Mouse (Mus musculus) spleen, adult 18-20 months (tissue): Measurements from ENCODE around the gene Erc2.

Experiments
- DNase-seq, 2 experiments: peaks; one replicate each; pipeline ENCODE4 v3.0.0; 2022; ENCODE audit warnings: mixed read lengths in 2 of 2

Gene Erc2

DNA sequence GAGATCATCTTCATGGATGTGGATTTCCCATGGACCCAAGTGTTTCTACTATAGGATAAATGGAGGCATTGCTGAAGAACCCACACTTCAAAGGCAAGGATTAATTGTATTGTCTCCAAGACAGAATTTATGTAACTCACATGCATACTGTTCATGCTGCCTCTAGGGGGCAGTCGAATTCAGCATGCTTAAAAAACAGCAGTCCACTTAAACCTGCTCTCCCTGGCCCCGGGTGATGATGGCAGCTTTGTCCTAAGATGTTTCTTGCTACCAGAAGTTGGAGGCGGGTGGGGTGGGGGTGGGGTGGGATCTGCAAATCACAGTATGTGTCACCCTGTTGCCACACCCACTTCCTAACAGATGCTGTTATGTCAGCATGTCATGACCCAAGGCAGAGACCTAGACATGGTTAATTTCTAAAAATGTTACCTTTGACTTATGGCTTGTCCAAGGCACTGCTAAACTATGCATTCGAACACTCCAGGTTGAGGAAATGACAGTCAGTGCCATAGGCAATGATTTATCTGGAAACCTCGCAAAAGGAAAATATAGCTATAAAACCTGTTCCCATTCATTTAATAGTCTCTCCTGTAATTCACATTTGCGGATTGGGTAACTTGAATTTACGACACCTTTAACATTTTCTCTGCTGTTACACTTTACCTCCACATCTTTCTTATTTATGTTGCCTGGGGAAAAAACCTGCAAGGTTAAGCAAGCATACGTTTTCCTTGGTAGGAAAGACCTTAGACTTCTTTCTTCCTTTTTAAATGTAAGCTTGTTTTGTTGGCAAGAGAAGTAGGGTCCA, 467.6 kb downstream of the Erc2 start:
- DNase-seq: no peak

DNA sequence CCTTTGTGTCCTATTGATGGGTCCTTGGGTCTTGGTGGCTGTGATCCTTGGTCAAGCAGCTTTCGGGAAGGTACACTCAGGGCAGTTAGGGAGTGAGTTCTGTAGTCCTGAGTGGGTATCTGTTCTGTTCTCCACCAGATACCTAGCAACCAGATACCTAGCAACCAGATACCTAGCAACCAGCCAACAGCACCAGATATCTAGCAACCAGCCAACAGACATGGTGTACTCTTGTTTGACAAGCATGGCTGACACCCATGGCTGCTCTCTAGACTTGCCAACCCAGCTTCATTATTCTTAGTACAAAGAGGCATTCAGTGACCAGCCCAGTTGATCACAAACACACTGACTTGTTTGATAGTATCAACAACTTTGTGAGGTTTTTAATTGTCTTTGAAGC, 469.1 kb downstream of the Erc2 start:
- DNase-seq: no peak

DNA sequence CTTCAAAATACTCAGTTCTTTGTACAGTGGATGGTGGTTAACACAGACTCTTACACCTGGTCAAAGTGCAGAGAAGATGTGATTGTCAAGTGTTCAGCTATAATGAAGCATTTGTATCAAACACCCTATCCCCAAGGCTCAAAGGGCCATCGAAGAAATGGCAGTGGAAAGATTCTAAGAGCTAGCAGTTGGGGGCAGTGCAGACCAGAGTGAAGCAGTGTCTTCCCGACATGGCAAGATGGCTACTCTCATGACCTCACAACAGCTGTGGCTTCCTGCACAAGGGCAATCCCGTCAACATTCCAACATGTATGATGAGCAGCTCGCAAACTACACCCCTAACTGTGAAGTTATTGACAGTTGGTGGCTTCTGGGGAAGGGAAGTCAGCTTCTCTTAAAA, 471.0 kb downstream of the Erc2 start:
- no peak for DNase-seq

DNA sequence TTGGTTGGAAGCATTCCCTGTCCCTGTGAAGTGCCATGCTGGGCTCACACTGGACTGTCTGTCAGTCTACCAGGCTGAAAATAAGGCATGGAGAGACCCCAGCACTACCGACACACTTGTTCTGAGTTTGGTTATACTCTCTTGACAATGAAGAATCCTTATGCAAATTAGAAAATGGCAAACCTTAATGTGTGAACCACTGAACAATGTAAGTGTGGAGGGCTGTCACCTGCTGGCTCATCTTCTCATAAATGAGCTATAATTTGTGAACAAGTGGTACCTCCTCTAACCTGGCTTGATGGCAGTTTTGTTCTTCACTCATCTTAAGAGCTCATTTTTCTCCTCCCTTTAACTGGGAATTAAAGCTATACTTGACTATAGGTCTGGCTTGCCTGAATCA, 471.7 kb downstream of the Erc2 start:
- no peak for DNase-seq

DNA sequence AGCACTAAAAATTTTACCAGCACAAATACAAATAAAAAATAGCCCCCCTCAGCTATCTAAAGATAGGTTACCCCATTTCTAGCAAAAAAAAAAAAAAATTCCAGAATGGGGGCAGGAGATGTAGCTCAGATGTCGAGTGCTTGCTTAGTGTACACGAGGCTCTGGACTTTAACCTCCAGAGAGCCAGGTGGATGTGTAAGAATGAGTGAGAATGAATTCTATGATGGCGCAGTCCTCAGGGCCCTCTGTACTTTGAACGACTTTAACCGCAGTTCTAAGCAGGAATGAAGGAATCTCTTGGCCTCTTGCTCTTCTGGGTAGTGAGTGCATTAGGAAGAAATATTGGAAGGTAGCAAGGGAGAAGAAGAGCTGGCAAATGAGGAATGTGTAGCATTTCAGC, 476.9 kb downstream of the Erc2 start:
- DNase-seq: no peak

DNA sequence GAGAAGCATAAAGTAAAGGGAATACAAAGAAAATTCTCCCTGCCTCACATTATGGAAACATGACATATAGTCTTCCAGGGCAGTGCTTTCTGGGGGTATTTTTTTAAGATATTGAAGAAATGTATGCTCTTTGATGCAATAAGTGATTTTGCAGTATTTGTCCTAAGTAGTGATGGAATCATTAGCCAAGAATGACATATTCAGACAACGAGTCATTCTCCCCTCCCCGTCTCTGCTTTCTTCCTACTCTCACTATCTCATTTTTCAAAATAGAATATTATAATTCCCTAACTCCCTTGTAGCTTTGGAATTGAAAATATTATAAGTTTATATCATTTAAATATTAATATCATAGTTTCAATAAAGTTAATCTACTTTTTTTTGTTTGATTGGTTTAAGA, 490.9 kb downstream of the Erc2 start:
- DNase-seq: no peak

DNA sequence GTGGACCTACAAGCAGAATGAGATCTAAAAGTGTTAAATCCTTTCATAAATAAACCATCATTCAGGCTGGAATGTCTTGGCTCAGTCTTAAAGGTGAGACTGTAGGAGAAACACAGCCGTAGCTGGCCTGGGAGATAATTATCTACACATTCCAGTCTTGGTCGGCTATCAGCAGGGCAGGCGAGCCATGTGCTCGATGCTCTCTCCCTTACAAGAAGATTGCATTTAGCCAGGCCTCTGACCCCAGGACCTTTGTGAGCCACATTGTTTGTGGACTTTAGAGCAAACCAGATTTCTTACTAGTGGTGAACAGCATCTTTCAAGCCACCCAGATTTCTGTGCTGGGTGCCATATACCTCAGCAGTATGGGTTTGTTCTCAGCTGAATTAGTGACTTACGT, 498.6 kb downstream of the Erc2 start:
- DNase-seq: no peak

DNA sequence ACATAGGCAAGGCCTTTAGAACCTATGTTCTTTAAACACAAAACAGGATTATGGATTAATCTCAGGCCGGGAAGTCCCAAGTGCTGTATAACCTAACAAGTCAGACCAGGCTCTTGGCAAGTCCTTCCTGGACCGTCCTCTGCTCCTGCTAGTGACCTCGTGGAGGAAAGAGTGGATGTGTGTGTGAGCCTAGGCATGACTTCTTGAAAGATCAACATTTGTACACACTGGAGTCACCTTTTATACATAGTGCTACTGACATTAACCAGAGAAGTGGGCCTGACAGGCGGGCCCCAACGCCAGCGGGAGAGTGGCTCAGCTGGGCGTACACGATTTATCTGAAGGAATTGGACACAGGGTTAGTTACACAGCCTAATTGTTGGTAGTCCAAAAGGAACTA, 504.6 kb downstream of the Erc2 start:
- DNase-seq: no peak

DNA sequence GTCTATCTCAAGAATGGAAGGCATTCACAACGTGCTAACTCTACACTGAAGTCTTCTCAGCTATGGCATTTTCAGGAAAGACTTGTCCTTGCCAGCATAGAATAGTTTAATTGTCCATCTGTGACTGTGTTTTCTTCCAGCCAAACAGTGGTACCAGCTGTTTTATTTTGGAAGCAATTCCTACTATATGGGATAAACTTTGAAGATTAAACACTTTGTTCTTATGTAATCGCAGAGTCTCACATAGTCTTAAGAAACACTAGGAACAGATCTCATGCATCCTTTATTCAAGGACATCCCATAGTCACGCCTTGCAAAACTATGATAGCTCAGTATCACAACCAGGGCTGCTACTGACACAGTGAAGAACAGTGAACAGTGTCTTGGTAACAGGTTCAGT, 506.8 kb downstream of the Erc2 start:
- DNase-seq: no peak

DNA sequence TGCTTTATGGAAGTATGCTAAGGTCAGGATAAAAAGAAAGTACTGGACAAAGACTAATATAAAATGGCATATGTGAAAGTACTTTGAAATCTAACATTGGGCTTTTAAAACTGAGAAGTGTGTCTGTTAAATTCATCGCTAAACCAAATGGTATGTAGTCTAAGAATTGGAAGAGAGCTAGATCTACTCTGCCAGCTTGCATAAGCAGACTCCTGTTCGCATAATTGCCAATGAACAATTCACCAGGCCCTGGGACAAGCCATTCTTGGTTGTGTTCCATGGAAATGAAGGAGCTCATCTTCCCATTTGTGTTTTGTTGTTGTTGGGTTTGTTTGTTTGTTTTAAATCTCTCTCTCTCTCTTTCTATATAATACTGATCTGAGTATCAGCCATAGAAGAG, 521.8 kb downstream of the Erc2 start:
- DNase-seq: no peak

DNA sequence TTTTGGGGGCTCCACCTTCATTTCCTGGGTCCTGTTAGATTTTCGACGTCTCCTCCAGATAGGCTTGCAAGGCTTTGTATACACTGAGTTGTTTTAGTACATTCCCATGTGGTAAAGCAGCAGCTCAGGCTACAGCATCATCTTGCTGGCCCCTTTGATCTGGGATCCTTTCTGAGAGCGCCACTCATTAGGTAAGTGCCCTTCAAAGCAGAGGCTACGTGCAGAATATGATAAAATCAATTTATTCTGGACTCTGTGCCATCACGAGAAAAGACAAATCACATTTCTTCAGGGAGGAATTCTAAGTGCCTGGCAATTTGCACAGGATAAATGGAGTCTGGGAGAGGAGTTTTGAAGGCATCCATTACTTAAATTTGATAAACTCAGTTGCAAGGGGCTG, 525.0 kb downstream of the Erc2 start:
- no peak for DNase-seq

DNA sequence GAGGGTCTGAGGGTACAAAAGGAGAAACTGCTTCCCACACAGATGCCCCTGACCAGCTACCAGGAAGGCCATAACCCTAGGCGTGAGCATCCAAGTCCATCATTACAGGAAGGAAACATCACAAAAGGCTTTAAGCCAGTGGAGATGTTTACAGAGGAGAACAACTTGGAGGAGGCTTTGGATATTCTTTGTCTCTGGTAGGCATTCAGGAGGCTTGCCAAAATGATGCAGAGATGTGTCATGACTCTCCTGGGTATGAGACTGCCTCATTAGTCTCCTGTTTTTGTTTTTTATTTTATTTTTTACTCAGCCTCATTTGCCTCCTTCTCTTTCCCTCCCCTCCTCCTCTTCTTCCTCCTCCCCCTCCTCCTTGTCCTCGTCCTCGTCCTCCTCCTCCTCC, 528.7 kb downstream of the Erc2 start:
- DNase-seq: no peak

DNA sequence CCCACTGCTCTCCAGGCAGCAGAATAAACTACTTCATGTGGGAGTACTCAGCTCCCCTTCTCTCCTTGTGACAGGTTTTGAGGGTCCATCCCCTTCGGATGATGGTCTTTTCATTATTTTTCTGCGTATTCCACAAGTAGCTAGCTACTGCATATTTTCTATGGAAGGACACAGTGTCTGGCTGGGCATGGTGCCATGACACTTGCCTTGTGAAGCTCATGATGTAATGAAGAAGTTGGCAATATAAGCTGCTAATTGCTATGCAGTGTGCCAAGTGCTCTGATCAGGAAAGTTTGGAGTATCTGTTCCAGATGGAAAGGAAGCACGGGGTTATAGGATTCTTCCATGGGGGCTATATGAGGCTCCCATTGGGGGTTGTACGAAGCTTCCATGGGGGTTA, 533.5 kb downstream of the Erc2 start:
- DNase-seq: no peak

DNA sequence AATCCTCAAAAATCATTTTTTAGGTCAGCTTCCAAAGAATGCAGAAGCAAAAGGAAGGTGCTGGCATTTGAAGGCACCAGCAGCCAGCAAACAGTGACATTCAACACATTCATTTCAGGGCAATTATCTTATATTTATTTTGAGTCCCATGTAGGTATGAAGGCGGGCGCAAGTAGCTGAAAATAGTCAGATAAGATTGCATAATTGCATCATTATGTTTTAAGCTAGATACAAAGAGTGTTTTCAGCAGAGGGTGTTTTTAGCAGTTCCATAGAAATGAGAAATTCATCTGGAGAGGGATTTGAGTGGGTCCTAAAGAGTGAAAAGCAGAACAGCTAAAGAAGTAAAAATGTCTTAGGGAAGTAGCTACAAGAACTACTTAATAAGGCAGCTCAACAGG, 538.6 kb downstream of the Erc2 start:
- no peak for DNase-seq

DNA sequence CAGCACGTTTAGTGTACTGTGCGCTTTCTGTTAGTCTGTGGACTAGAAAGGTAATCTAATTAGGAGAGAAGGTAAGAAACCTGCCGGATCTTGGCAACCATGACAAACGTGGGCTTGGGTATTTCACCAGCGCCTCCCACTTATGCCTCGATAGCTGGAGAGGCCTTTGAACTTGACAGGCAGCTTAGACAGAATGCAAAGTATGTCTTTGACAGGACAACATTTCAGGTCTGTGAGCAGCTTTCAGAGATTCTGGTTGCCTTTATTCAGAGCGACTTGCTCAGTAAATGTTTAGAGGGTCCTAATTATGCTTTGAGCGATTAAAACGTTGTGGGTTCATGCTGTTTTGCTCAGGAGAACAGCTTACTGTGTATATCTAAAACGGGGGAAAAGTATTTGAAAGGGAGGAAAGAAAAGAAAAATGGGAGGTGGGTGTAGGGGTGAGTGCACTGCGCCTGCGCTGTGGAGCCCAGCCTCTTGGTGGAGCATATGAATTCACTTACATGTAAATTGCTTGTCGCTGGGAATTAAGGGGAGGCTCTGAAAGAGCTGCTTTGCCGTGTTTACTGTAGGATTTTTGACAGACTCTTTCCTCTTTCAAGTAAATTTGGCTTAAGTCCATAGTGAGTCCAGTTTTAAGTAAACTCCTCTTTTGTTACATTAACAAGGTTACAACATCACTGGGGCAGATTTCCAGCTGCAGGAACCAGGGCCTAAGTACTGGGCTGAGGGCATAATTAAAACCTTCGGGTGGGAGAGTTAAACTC, 542.6 kb downstream of the Erc2 start:
- DNase-seq: no peak

DNA sequence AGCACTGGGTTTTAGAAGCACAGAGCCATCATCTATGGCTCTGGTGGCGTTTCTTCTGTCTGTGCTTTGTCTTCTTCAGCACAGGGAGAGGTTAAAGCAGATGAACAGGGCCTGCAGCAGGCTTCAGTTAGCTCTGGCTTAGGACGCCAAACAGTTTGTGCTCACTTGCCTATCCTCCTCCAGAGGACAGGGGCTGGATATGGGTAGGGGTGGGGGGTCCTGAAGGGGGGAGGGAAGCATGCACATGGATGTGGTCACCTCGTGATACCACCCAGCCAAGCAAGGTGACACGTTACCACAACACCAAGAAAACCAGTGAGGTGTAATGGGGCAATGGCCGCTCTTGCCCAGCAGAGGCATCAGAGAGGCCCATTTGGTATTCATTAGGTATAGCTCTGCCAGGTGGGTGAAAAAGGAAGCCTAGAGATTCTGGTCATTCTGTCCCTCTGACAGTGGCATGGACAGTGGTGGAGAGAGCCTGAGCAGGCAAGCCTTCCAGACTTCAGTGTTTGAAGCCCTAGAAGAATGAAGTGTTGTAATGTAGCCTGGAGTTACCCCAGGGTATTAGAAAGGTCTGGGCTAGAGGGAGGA, 543.5 kb downstream of the Erc2 start:
- no peak for DNase-seq

DNA sequence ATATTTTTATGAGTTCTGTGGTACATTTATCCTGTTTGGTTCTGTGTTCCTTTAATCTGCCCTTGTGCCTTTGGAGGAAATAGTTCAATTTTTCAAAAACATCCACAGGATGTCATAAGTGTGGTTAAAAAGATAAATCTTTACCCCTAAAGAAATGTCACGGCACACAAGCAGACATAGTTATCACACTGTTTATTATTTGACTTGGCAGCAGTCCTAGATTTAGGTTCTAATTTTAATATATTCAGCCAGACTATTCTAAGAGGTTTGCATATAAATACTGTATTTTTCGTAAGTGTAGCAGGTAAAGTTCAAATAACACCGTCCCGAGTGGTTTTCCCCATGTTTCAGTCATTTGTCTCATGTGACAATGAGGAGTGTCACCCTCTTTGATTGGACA, 548.5 kb downstream of the Erc2 start:
- no peak for DNase-seq

DNA sequence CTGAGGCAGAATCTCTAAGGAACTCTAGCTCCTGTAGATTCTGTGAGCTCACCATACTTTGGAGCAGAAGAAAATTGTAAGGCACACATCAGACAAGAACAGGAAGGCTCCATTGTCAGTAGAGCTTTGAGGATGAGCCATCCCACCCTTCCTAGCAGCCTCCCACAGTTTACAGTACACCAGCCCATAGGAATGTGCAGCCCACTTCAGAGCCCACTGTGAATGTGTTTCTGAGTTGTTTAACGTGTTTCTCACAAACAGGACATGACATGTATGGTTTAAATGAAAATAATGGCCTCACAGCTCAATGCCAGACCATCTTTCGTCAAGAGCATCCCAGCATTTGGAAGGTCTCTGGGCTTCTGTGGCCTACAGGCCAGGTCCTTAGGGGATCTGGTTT, 549.1 kb downstream of the Erc2 start:
- DNase-seq: no peak

DNA sequence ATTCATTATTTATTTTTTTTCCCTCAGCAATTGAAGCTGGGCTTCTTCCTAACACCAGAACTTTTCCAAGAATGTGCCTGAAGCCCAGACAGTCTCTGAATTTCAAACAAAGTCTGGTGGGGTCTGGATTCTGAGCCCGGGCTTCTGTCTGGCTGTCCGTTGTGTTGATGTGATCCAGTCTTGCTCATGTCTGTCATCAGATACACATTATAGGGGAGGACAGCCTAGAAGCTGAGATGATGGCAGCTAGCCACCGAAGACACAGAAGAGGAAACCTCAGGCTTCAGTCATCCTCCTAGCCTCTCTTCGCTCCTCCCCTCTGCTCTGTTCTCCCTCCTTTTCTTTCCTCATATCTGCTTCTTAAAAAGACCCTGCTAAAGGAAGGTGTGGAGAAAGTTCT, 551.5 kb downstream of the Erc2 start:
- DNase-seq: no peak

DNA sequence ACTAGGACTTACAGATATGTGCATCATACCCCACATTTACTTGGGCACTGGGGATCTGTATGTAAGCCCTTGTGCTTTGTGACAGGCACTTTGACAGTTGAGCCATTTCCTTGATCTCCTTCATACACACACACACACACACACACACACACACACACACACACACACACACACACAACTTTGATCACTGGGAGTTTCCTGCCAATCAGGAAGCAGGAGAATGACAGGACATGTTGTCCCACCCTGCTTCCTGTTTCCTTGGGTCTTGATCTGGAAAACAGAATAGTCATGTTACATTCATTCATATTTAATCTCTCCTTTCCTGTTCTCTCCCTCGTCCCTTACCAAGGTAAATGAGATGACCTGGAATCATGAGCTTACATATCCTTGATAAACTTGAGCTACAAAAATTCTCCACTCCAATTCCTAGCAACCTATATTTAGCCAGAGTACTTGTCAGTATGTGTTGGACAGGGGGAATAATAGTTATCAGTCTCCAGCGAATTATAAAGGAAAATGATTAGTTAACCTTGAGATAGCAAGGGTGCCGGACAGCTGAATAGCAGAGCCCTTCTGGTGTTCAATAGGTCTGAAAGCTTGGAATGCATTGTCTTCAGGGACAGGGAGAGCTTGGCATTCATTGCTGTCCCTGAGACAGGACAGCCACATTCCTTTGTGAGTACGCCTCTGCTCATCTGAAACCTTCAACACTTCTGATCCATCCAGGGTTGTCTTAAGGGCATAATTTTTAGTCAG, 559.0 kb downstream of the Erc2 start:
- DNase-seq: no peak

DNA sequence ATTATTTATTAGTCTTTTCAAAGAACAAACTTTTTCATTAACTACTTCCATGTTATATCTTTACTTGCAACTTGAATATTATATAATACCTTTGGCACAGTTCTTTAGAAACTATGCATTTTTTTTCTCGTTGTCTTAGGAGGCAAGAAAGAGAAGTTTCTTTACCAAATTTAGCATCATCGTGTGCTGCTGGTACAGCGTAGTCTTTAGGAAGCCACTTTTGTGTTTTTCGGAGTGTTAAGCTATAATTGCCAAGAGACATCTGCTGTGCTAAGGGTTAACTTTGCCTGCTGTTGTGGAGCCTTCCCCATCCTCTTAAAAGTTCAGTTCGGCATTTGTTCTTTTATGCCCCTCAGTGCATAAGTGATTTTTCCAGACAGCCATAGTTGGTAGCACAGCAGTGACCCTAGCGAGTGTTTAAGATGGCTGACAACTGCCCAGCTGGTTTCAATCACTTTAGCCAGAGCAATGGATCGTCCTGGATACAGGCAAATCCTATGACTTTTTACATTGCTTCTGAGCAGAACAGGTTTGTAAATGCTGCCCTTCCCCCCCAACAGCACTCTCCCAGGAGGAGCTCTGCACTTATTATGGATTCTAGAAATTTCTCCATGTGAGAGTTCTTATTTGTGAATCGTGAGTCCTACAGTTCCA, 570.6 kb downstream of the Erc2 start:
- no peak for DNase-seq

DNA sequence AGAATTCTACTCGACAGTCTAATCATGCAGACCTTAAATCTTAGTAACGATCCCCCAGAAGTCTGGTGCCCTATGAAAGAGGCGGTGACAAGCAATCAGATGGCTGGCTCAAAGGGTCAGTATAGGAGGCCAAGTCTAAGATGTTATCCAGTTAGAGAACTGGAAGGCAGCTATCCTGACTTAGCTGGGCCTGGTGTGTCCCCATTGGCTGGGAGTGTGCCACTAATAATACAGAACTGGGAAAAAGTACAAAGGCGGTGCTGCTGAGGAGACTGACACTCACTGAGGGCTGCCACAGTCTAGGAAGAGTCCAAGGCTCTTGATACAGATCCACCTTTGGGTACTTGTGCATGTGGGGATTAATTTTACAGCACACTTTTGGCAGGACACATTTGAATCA, 581.6 kb downstream of the Erc2 start:
- no peak for DNase-seq

DNA sequence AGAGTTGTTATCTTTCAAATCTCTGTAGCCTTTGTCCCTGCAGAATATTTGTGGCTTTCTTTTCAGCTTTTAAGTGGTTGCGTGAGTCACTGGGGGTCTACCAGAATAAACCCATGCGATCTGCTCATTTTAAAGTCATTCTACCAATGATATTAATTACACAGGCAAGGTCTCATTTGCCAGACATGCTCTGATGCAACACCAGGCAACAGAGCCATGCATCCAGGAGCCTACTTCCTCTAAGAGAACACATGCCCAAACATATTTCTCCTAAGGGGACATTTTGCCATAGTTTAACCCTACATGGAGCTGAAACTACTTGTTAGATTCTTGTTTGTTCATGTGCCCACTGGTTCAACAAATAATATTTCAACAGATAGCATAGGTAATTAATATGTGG, 584.1 kb downstream of the Erc2 start:
- no peak for DNase-seq
